Comparison of ENCODE assay signal across 9 mouse cellular contexts in genomic region chr12:75853559-75853958, GRCm38 (mm10). TPM values are rescaled to one million over a fixed set of nuclear protein-coding genes. Genes with fewer than 3 reads are reported as not detected.
DNase-seq lines count a peak whose midpoint lies in the region; ATAC-seq lines count a peak whose summit lies in the region.
"Had no signal": no experiment of that assay in that cellular context is flagged by ENCODE, and none has a peak within 500 bp of the region (broad histone marks: within the 10 kb centered on the region; RNA-seq: fewer than 3 reads in every experiment).

No protein-coding gene starts in this region.

- no peaks in the 10 kb centered on the region for H3K9me3 ChIP-seq in kidney, embryonic 14.5 days (ENCODE audit: control insufficient read depth, low read length)
- H3K9me3 ChIP-seq: neural tube, embryonic 12.5 days had no signal

- peak overlapping the region; percentile 9; the same call in 1 of the 2 replicates for H3K4me2 ChIP-seq in kidney, embryonic 14.5 days (replicated peaks; ENCODE audit: low read depth, low read length)
- H3K4me2 ChIP-seq: neural tube, embryonic 12.5 days had no signal

- H3K27ac ChIP-seq in kidney, embryonic 14.5 days (ENCODE audit: low read depth, low read length), result peak overlapping the region; percentile 52; the same call in 1 of the 2 replicates
- peak overlapping the region; percentile 9; the same call in 1 of the 2 replicates for H3K27ac ChIP-seq in macrophage
- H3K27ac ChIP-seq: neural tube, embryonic 12.5 days had no signal

- WGBS in kidney, embryonic 14.5 days, result 47% methylated on average over 8 of the region's 8 CpGs
- 7% methylated on average over 8 of the region's 8 CpGs for WGBS in macrophage (ENCODE audit: missing documents)

- H3K36me3 ChIP-seq in kidney, embryonic 14.5 days (ENCODE audit: control insufficient read depth, insufficient read depth, low read length), result no peaks in the 10 kb centered on the region
- H3K36me3 ChIP-seq in macrophage (ENCODE audit: inconsistent target), result no peaks in the 10 kb centered on the region
- H3K36me3 ChIP-seq: neural tube, embryonic 12.5 days had no signal

- H3K27me3 ChIP-seq in kidney, embryonic 14.5 days (ENCODE audit: control insufficient read depth, insufficient read depth, low read length), result no peaks in the 10 kb centered on the region
- H3K27me3 ChIP-seq: neural tube, embryonic 12.5 days had no signal

- peaks cover 11% of the 10 kb centered on the region; the same call in 1 of the 2 replicates for H3K4me1 ChIP-seq in kidney, embryonic 14.5 days (ENCODE audit: control insufficient read depth, insufficient read depth, low read length)

- peak; percentile 15 for DNase-seq in layer of hippocampus, adult 11-12 months (ENCODE audit: low spot score)
- DNase-seq in layer of hippocampus, adult 9-11 months, result no peak
- DNase-seq in thymus, postnatal 4 days, result no peak
- no peak for DNase-seq in cerebellum, adult 9-11 months
- no peak for DNase-seq in embryo, embryonic 10 days (ENCODE audit: low spot score)

- H3K4me3 ChIP-seq in kidney, embryonic 14.5 days (ENCODE audit: low read length), result no peak overlapping the region
- H3K4me3 ChIP-seq in macrophage (ENCODE audit: inconsistent target), result peak overlapping the region; percentile 15
- H3K4me3 ChIP-seq: neural tube, embryonic 12.5 days had no signal

- peak; percentile 29 for ATAC-seq in granulocyte monocyte progenitor cell, adult 5-6 weeks (replicated peaks; ENCODE audit: poor library complexity, severe bottlenecking)
- no peak for ATAC-seq in kidney, embryonic 14.5 days (ENCODE audit: low FRiP score, low TSS enrichment)

- no peak overlapping the region for H3K9ac ChIP-seq in kidney, embryonic 14.5 days (ENCODE audit: low read depth, low read length)
- H3K9ac ChIP-seq: neural tube, embryonic 12.5 days had no signal

- H3K79me2 ChIP-seq in macrophage (ENCODE audit: inconsistent target), result no peaks in the 10 kb centered on the region

RNA-seq across cellular contexts. Expression of gene Syne2, which starts 35.6 kb away (rescaled TPM):
- total RNA-seq in granulocyte monocyte progenitor cell, adult 5-6 weeks (2014; fragmentation: Nextera tagmentation), result 6.4 and 7.2 TPM in 2 replicates
- 6.1 and 9.7 TPM in 2 replicates for total RNA-seq in granulocyte monocyte progenitor cell, adult 5-6 weeks (2017)
- polyA plus RNA-seq in kidney, embryonic 14.5 days (2014; fragmentation: Nextera tagmentation; extraction: Ambion mirVana), result 39.3 and 69.0 TPM in 2 replicates
- total RNA-seq in macrophage (2018; cell fraction: chromatin; rRNA removed), result 100 to 1,000 TPM in 1 of 26 experiments, 10 to 100 TPM in 17, 1 to 10 TPM in 8; 4.3 to 113 (median 20.7) TPM
- 1 to 10 TPM in 16 of 26 experiments, under 1 TPM in 10; 0.55 to 4.6 (median 1.6) TPM for total RNA-seq in macrophage (2018; cell fraction: cytosol; rRNA removed)
- 10 to 100 TPM in 8 of 26 experiments, 1 to 10 TPM in 18; 1.3 to 47.4 (median 7.2) TPM for total RNA-seq in macrophage (2018; cell fraction: nucleus; rRNA removed)
- 0.91 to 2.7 TPM (median 1.3 TPM) in 3 replicates for polyA plus RNA-seq in macrophage (2018)

Comparison
In these comparisons a context has a peak if more than half of its experiments do, and no peak if none do; other contexts are left out.
1. RNA of gene Syne2, which starts 35.6 kb away (polyA plus RNA-seq): 39.3 to 69.0 TPM in kidney, embryonic 14.5 days; 0.91 to 2.7 TPM in macrophage; every median in the first group is over 10 times any median in the second.